Mouse (Mus musculus) hindbrain, embryonic 16.5 days (tissue): ENCODE data around the gene Gm49378. TPM values are rescaled to one million over a fixed set of nuclear protein-coding genes. Genes with fewer than 3 reads are reported as not detected.

Source experiments
- ATAC-seq: fragments of 200-750 bp; cut with Nextera tagmentation; 2 replicates; pipeline ENCODE4 v1.8.0; 2017; ENCODE audit warnings: moderate TSS enrichment, moderate library complexity
- H3K27ac ChIP-seq: fragments of 300-500 bp; sonication (generic); 2 replicates; pipeline ENCODE4 v1.5.1; 2014; ENCODE audit warnings: low read depth, mild to moderate bottlenecking, control low read depth, low read length, moderate library complexity
- H3K27me3 ChIP-seq: fragments of 300-500 bp; sonication (generic); replicated peaks from 2 replicates; pipeline ENCODE4 v1.6.1; 2014; ENCODE audit warnings: low read length; ENCODE audit not compliant: control insufficient read depth, insufficient read depth
- H3K36me3 ChIP-seq: fragments of 300-500 bp; sonication (generic); 2 replicates; pipeline ENCODE4 v1.6.1; 2014; ENCODE audit warnings: mild to moderate bottlenecking, low read length, moderate library complexity, mixed read lengths; ENCODE audit not compliant: control insufficient read depth, insufficient read depth
- H3K4me1 ChIP-seq: fragments of 300-500 bp; sonication (generic); 2 replicates; pipeline ENCODE4 v1.6.1; 2014; ENCODE audit warnings: low read depth, low read length; ENCODE audit not compliant: control insufficient read depth, insufficient read depth
- H3K4me2 ChIP-seq: fragments of 300-500 bp; sonication (generic); 2 replicates; pipeline ENCODE4 v1.6.1; 2014; ENCODE audit warnings: mild to moderate bottlenecking, low read length, control low read depth, moderate library complexity
- H3K4me3 ChIP-seq: fragments of 300-500 bp; sonication (generic); 2 replicates; pipeline ENCODE4 v1.5.1; 2014; ENCODE audit warnings: mild to moderate bottlenecking, low read length, control low read depth, moderate library complexity
- H3K9ac ChIP-seq: fragments of 300-500 bp; sonication (generic); 2 replicates; pipeline ENCODE4 v1.6.1; 2014; ENCODE audit warnings: low read depth, mild to moderate bottlenecking, control low read depth, low read length, moderate library complexity
- H3K9me3 ChIP-seq: fragments of 300-500 bp; sonication (generic); 2 replicates; pipeline ENCODE4 v1.6.1; 2014; ENCODE audit warnings: mild to moderate bottlenecking, low read length, moderate library complexity; ENCODE audit not compliant: control insufficient read depth
- WGBS: fragments of 180-500 bp; shearing (Covaris S2); extraction: QIAGEN DNeasy Blood & Tissue Kit; methylation state at CpG from one replicate; pipeline ENCODE4 v1.1.7; 2014; 5-methylcytosine and 5-hydroxymethylcytosine counted together
- polyA plus RNA-seq: library from polyadenylated mRNA; unstranded; fragments of >200 nt; fragmentation: Nextera tagmentation; extraction: Ambion mirVana; gene quantifications from 2 replicates; pipeline ENCODE4 v1.2.1, GENCODE M21; 2015

Gene Gm49378
- polyA plus RNA-seq, 1 experiment from 2014 or later: 1.5 TPM

- no peaks in the 10 kb centered on the region for H3K9me3 ChIP-seq
Observed at GRCm38 (mm10) chr14:55585566-55585960, 52.1 kb downstream of the Gm49378 start.

DNA sequence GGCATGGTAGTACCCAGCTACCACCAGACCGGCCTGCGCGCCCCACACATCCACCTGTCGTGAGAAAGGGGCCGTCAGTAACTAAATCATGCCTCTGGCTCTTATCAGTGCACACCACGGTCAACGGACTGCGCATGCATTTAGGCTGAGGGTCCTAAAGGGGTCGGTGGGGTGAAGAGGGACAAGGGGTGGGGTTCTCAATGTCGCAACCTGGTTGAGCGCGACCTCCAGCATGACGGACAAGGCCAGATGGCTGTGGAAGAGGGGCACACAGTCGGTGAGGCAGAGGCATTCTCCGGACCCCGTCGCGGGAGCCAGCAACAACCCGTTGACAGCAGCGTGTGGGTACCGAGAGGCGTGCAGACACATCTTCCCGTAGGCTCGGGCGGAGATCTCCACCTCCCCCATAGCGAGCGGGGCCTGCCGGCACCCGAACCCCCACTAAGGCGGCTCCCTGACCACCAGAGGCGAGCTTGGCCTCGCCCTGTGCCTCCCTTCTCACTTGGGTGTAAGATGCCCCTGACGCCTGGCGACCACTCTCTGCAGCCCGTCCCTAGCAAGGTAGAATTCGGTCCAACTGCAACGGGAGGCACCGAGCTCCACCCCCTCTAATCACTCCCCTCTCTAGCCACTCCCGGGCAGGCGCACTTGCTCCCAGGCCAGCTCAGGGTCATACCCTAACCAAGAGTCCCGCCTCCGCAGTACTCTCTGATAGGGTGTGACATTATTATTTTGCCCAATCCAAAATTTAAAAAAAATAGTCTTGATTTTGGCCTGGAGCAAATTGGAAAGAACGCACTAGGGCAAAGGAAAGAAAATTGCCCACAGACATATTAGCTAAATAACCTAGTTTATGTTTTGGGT, 52.8 kb downstream of the Gm49378 start, which contains the start of gene Emc9:
Gene Emc9 (minus strand): TSS at position 601 of the 864 bp plus-strand sequence.
- Histone ChIP-seq H3K36me3 (peaks cover 9% of the 10 kb centered on the region), H3K27me3 (no peaks in the 10 kb centered on the region), H3K27ac (peak within 1 kb of the TSS; percentile 70; the same call in 1 of the 2 replicates), H3K9me3 (no peaks in the 10 kb centered on the region), H3K9ac (peak within 1 kb of the TSS; percentile 75), H3K4me3 (peak within 1 kb of the TSS; percentile 56), H3K4me2 (peak within 1 kb of the TSS; percentile 68), H3K4me1 (peaks cover 6% of the 10 kb centered on the region)
- 2% methylated on average over 37 of the region's 43 CpGs for WGBS
- ATAC-seq: peak; percentile 83

More at GRCm38 (mm10) chr14:55585566-55585960, 52.1 kb downstream of the Gm49378 start:
- Histone ChIP-seq H3K4me2 (peak overlapping the region; percentile 68), H3K4me1 (peaks cover 12% of the 10 kb centered on the region), H3K27me3 (no peaks in the 10 kb centered on the region), H3K9ac (no peak overlapping the region), H3K27ac (no peak overlapping the region), H3K36me3 (peaks cover 8% of the 10 kb centered on the region), H3K4me3 (peak overlapping the region; percentile 56; the same call in 1 of the 2 replicates)
- no peak for ATAC-seq
- 69% methylated on average over 6 of the region's 6 CpGs for WGBS

DNA sequence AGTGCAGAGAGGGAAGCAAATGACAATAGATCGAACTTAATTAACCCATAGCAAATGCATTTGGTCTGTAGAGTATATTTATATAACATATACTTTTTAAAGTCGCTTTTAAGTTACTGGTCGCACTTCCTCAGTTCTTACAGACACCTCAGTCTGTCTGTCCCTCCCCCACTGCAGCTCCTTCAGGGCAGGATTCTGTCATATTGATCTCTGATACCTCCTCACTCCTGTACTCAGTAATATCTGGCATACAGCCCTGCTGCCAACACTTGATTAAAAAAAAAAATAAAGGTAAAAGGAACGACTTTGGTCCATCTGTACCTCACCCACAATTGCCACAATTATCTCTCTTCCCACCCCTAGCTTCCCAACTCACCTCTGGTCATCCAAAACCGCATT, 53.4 kb downstream of the Gm49378 start:
- Histone ChIP-seq H3K27me3 (no peaks in the 10 kb centered on the region), H3K27ac (no peak overlapping the region; the same call in 1 of the 2 replicates), H3K36me3 (peaks cover 9% of the 10 kb centered on the region), H3K9me3 (no peaks in the 10 kb centered on the region), H3K4me3 (peak overlapping the region; percentile 56), H3K4me2 (peak overlapping the region; percentile 68), H3K4me1 (peaks cover 3% of the 10 kb centered on the region; the same call in 1 of the 2 replicates), H3K9ac (peak overlapping the region; percentile 75)
- 34% methylated on average over 5 of the region's 5 CpGs for WGBS
- no peak for ATAC-seq

GRCm38 (mm10) chr14:55581981-55582681, 55.6 kb downstream of the Gm49378 start:
- WGBS: 78% methylated on average over 9 of the region's 9 CpGs
- peaks cover 8% of the 10 kb centered on the region for H3K4me1 ChIP-seq
- ATAC-seq: no peak
- no peaks in the 10 kb centered on the region for H3K27me3 ChIP-seq
- peaks cover 9% of the 10 kb centered on the region for H3K36me3 ChIP-seq
- no peak overlapping the region for H3K4me3 ChIP-seq
- H3K9ac ChIP-seq: no peak overlapping the region
- no peak overlapping the region for H3K4me2 ChIP-seq
- H3K9me3 ChIP-seq: no peaks in the 10 kb centered on the region
- H3K27ac ChIP-seq: no peak overlapping the region

DNA sequence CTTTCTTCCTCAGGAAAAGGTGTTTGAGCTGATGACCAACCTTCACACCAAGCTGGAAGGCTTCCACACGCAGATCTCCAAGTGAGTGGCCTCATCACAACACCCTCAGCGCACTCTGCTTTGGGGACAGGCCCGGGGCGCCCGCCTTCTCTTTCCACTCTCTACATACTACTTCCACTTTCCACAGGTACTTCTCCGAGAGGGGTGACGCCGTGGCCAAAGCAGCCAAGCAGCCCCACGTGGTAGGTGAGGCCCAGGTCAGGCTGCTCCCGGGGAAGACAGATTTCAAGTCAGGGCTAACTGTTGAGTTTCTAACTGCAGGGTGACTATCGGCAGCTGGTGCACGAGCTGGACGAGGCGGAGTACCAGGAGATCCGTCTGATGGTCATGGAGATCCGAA, 57.0 kb downstream of the Gm49378 start:
- ATAC-seq: no peak
- no peak overlapping the region for H3K9ac ChIP-seq
- no peak overlapping the region for H3K4me2 ChIP-seq
- H3K4me1 ChIP-seq: peaks cover 8% of the 10 kb centered on the region
- H3K27ac ChIP-seq: no peak overlapping the region
- H3K27me3 ChIP-seq: no peaks in the 10 kb centered on the region
- WGBS: 95% methylated on average over 16 of the region's 16 CpGs
- H3K36me3 ChIP-seq: peaks cover 9% of the 10 kb centered on the region
- H3K4me3 ChIP-seq: no peak overlapping the region
- no peaks in the 10 kb centered on the region for H3K9me3 ChIP-seq

DNA sequence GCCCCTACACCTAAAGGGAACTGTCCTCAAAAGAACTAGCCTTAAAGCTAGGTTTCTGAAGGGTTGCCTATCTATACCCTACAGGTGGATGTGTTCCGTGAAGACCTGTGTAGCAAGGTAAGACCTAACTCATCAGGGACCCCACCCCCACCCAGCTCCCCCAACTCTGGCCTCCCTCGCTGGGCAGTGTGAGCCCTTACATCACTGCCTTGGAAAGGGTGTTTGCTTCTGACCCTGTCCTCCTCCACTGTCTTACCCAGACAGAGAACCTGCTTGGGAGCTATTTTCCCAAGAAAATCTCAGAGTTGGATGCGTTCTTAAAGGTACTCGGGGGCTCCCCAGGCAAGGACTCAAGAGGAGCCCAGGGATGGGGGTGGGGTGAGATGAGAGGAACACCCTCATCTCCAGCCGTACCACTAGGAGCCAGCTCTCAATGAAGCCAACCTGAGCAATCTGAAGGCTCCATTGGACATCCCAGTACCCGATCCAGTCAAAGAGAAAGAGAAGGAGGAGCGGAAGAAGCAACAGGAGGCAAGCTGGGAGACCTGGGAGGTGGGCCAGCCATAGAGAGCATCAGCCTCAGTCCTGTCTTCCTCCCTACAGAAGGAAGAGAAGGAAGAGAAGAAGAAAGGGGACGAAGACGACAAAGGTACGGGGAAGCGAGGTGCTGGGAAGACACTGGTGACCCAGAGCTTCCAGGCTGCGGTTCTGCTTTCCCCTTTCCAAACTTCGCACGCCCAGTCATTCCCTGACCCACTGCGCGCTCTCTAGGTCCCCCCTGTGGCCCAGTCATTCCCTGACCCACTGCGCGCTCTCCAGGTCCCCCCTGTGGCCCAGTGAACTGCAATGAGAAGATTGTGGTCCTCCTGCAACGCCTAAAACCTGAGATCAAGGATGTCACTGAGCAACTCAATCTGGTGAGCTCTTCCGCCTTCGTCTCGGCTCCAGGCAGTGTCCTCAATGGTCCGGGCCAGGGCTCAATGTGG, 57.9 kb downstream of the Gm49378 start:
- Histone ChIP-seq H3K27me3 (no peaks in the 10 kb centered on the region), H3K27ac (no peak overlapping the region), H3K4me1 (peaks cover 5% of the 10 kb centered on the region), H3K4me3 (no peak overlapping the region), H3K9me3 (no peaks in the 10 kb centered on the region), H3K36me3 (peaks cover 9% of the 10 kb centered on the region), H3K9ac (no peak overlapping the region), H3K4me2 (no peak overlapping the region)
- ATAC-seq: no peak
- WGBS: 82% methylated on average over 23 of the region's 23 CpGs

Other genes with a start within 250 kb of the Gm49378 start
- 28.6 and 29.5 TPM in 2 replicates for gene Dhrs4, start 159.1 kb downstream of the Gm49378 start, polyA plus RNA-seq
- gene Carmil3, start 147.2 kb downstream of the Gm49378 start, polyA plus RNA-seq: 22.9 and 26.2 TPM in 2 replicates
- 10.2 and 11.7 TPM in 2 replicates for gene Cpne6, start 127.5 kb downstream of the Gm49378 start, polyA plus RNA-seq
- 0.15 and 0.23 TPM in 2 replicates for gene Nrl, start 112.9 kb downstream of the Gm49378 start, polyA plus RNA-seq
- 29.3 and 32.4 TPM in 2 replicates for gene Pck2, start 97.6 kb downstream of the Gm49378 start, polyA plus RNA-seq
- gene Dcaf11, start 77.9 kb downstream of the Gm49378 start, polyA plus RNA-seq: 110 and 127 TPM in 2 replicates
- 0.89 and 1.4 TPM in 2 replicates for gene A730061H03Rik, start 77.5 kb downstream of the Gm49378 start, polyA plus RNA-seq
- 0.26 and 1.4 TPM in 2 replicates for gene Fitm1, start 62.3 kb downstream of the Gm49378 start, polyA plus RNA-seq
- 223 and 230 TPM in 2 replicates for gene Psme1, start 59.8 kb downstream of the Gm49378 start, polyA plus RNA-seq
- gene Emc9, start 52.6 kb downstream of the Gm49378 start, polyA plus RNA-seq: 49.4 and 64.2 TPM in 2 replicates
- gene Psme2, start 46.8 kb downstream of the Gm49378 start, polyA plus RNA-seq: 170 and 173 TPM in 2 replicates
- 18.2 and 20.3 TPM in 2 replicates for gene Rnf31, start 46.2 kb downstream of the Gm49378 start, polyA plus RNA-seq
- 9.7 and 10.6 TPM in 2 replicates for gene Irf9, start 34.3 kb downstream of the Gm49378 start, polyA plus RNA-seq
- 16.8 and 20.2 TPM in 2 replicates for gene Rec8, start 19.9 kb downstream of the Gm49378 start, polyA plus RNA-seq
- 116 and 131 TPM in 2 replicates for gene Ipo4, start 1.9 kb downstream of the Gm49378 start, polyA plus RNA-seq
- 68.7 and 72.1 TPM in 2 replicates for gene Tm9sf1, start 5.9 kb upstream of the Gm49378 start, polyA plus RNA-seq
- 0.32 and 0.53 TPM in 2 replicates for gene Tssk4, start 12.3 kb upstream of the Gm49378 start, polyA plus RNA-seq
- gene Mdp1, start 22.6 kb upstream of the Gm49378 start, polyA plus RNA-seq: 77.2 and 82.8 TPM in 2 replicates
- 48.6 and 50.4 TPM in 2 replicates for gene Gmpr2, start 34.0 kb upstream of the Gm49378 start, polyA plus RNA-seq
- gene Nedd8, start 34.2 kb upstream of the Gm49378 start, polyA plus RNA-seq: 567 and 599 TPM in 2 replicates
- 25.3 and 25.7 TPM in 2 replicates for gene Tinf2, start 43.9 kb upstream of the Gm49378 start, polyA plus RNA-seq
- 0.20 and 0.41 TPM in 2 replicates for gene Tgm1, start 76.0 kb upstream of the Gm49378 start, polyA plus RNA-seq
- gene Rabggta, start 84.4 kb upstream of the Gm49378 start, polyA plus RNA-seq: 60.3 and 65.8 TPM in 2 replicates
- 85.9 and 90.3 TPM in 2 replicates for gene Dhrs1, start 107.8 kb upstream of the Gm49378 start, polyA plus RNA-seq
- 27.1 and 27.9 TPM in 2 replicates for gene Nop9, start 107.8 kb upstream of the Gm49378 start, polyA plus RNA-seq
- gene Cideb, start 120.6 kb upstream of the Gm49378 start, polyA plus RNA-seq: 0.17 and 0.63 TPM in 2 replicates
- gene Ltb4r2, start 123.5 kb upstream of the Gm49378 start, polyA plus RNA-seq: 0.47 and 0.66 TPM in 2 replicates
- 0.22 and 0.79 TPM in 2 replicates for gene Ltb4r1, start 128.1 kb upstream of the Gm49378 start, polyA plus RNA-seq
- 3.5 and 5.1 TPM in 2 replicates for gene Adcy4, start 146.2 kb upstream of the Gm49378 start, polyA plus RNA-seq
- gene Ripk3, start 151.0 kb upstream of the Gm49378 start, polyA plus RNA-seq: 2.3 and 3.6 TPM in 2 replicates
- gene Nfatc4, start 185.2 kb upstream of the Gm49378 start, polyA plus RNA-seq: 6.5 and 11.9 TPM in 2 replicates
- 8.4 and 13.7 TPM in 2 replicates for gene Nynrin, start 216.1 kb upstream of the Gm49378 start, polyA plus RNA-seq
- 0.35 and 0.56 TPM in 2 replicates for gene Cbln3, start 246.5 kb upstream of the Gm49378 start, polyA plus RNA-seq
- gene Khnyn, start 247.1 kb upstream of the Gm49378 start, polyA plus RNA-seq: 9.1 and 11.4 TPM in 2 replicates